In genomic region chr4:55535012-55535411, GRCm38 (mm10) we compare ENCODE assay signal across 24 mouse cellular contexts. TPM values are rescaled to one million over a fixed set of nuclear protein-coding genes. Genes with fewer than 3 reads are reported as not detected.
DNase-seq lines count a peak whose midpoint lies in the region; ATAC-seq and TF ChIP-seq lines count a peak whose summit lies in the region.
"Had no signal": no experiment of that assay in that cellular context is flagged by ENCODE, and none has a peak within 500 bp of the region (broad histone marks: within the 10 kb centered on the region; RNA-seq: fewer than 3 reads in every experiment).

No protein-coding gene starts in this region.

- peak overlapping the region; percentile 41 for H3K27ac ChIP-seq in embryonic facial prominence, embryonic 15.5 days (replicated peaks)
- no peak overlapping the region for H3K27ac ChIP-seq in embryonic facial prominence, embryonic 10.5 days (replicated peaks)
- H3K27ac ChIP-seq in midbrain, embryonic 11.5 days (ENCODE audit: low read depth, low read length): no peak overlapping the region
- H3K27ac ChIP-seq in midbrain, embryonic 14.5 days (replicated peaks; ENCODE audit: low read depth, low read length): no peak overlapping the region
- H3K27ac ChIP-seq: embryonic facial prominence, embryonic 13.5 days; forebrain, embryonic 13.5 days; forebrain, embryonic 15.5 days had no signal

- TF ChIP-seq POLR2A in myocyte (IDR thresholded peaks at IDR 0.05; ENCODE audit: insufficient read length, low read depth): no peak

- H3ac ChIP-seq in myocyte (ENCODE audit: control insufficient read depth, insufficient read length): no peak overlapping the region

- H3K4me2 ChIP-seq in embryonic facial prominence, embryonic 15.5 days (replicated peaks): no peak overlapping the region
- H3K4me2 ChIP-seq in midbrain, embryonic 11.5 days: no peak overlapping the region
- H3K4me2 ChIP-seq in midbrain, embryonic 14.5 days (ENCODE audit: low read length): no peak overlapping the region
- H3K4me2 ChIP-seq in myocyte (ENCODE audit: low read depth): peak overlapping the region; percentile 88
- H3K4me2 ChIP-seq: embryonic facial prominence, embryonic 13.5 days; forebrain, embryonic 13.5 days; forebrain, embryonic 15.5 days had no signal

- H3K36me3 ChIP-seq in embryonic facial prominence, embryonic 15.5 days: no peaks in the 10 kb centered on the region
- H3K36me3 ChIP-seq in embryonic facial prominence, embryonic 10.5 days (replicated peaks): no peaks in the 10 kb centered on the region
- H3K36me3 ChIP-seq in midbrain, embryonic 11.5 days (ENCODE audit: control insufficient read depth, insufficient read depth, low read length): no peaks in the 10 kb centered on the region
- no peaks in the 10 kb centered on the region for H3K36me3 ChIP-seq in midbrain, embryonic 14.5 days (ENCODE audit: control insufficient read depth, insufficient read depth, low read length)
- peaks cover under 1% of the 10 kb centered on the region for H3K36me3 ChIP-seq in myocyte (ENCODE audit: control insufficient read depth, insufficient read depth)
- H3K36me3 ChIP-seq: forebrain, embryonic 15.5 days; G1E had no signal

- H3K4me3 ChIP-seq in embryonic facial prominence, embryonic 15.5 days (replicated peaks): no peak overlapping the region
- no peak overlapping the region for H3K4me3 ChIP-seq in embryonic facial prominence, embryonic 10.5 days
- no peak overlapping the region for H3K4me3 ChIP-seq in midbrain, embryonic 11.5 days (ENCODE audit: low read depth, low read length)
- no peak overlapping the region for H3K4me3 ChIP-seq in midbrain, embryonic 14.5 days (replicated peaks; ENCODE audit: low read depth, low read length)
- no peak overlapping the region for H3K4me3 ChIP-seq in myocyte
- H3K4me3 ChIP-seq: embryonic facial prominence, embryonic 13.5 days; forebrain, embryonic 13.5 days; forebrain, embryonic 15.5 days had no signal

- ATAC-seq in embryonic facial prominence, embryonic 15.5 days (ENCODE audit: insufficient number of reproducible peaks, low FRiP score, low TSS enrichment, low read depth): no peak
- ATAC-seq in midbrain, embryonic 11.5 days (ENCODE audit: low FRiP score): no peak
- ATAC-seq in midbrain, embryonic 14.5 days (ENCODE audit: low FRiP score, low TSS enrichment): no peak
- ATAC-seq: activated CD4-positive, CD25-positive, alpha-beta regulatory T cell, adult 4 months; CD4-positive, CD25-positive, alpha-beta regulatory T cell, adult 4 months; forebrain, embryonic 13.5 days; forebrain, embryonic 15.5 days; Patski had no signal

- peaks cover 19% of the 10 kb centered on the region for H3K4me1 ChIP-seq in embryonic facial prominence, embryonic 15.5 days
- H3K4me1 ChIP-seq in embryonic facial prominence, embryonic 10.5 days: peaks cover 34% of the 10 kb centered on the region
- H3K4me1 ChIP-seq in midbrain, embryonic 11.5 days (ENCODE audit: control insufficient read depth, insufficient read depth, low read length): peaks cover 17% of the 10 kb centered on the region
- peaks cover 25% of the 10 kb centered on the region for H3K4me1 ChIP-seq in midbrain, embryonic 14.5 days (ENCODE audit: control insufficient read depth, insufficient read depth, low read length)

- DNase-seq in embryonic facial prominence, embryonic 10.5 days (ENCODE audit: low spot score): no peak
- peak; percentile 89 for DNase-seq in heart, adult 11 months
- DNase-seq in heart, postnatal 4 days: no peak
- DNase-seq in midbrain, embryonic 11.5 days (ENCODE audit: low spot score, missing footprints): peak; percentile 75
- DNase-seq in midbrain, embryonic 14.5 days: no peak
- DNase-seq: adrenal gland, adult 8-10 months; adrenal gland, postnatal 14 days; adrenal gland, postnatal 36 days; B cell, adult 2 months; cerebellum, adult 11-12 months; cerebellum, adult 2 months; cerebellum, adult 9-10 months; cerebellum, postnatal 10 days; cerebellum, postnatal 25 days had no signal

- no peaks in the 10 kb centered on the region for H3K9me3 ChIP-seq in embryonic facial prominence, embryonic 15.5 days (replicated peaks)
- H3K9me3 ChIP-seq in embryonic facial prominence, embryonic 10.5 days: no peaks in the 10 kb centered on the region
- no peaks in the 10 kb centered on the region for H3K9me3 ChIP-seq in midbrain, embryonic 11.5 days (ENCODE audit: control insufficient read depth, low read length)
- H3K9me3 ChIP-seq in midbrain, embryonic 14.5 days (ENCODE audit: control insufficient read depth, low read length): no peaks in the 10 kb centered on the region
- H3K9me3 ChIP-seq: embryonic facial prominence, embryonic 13.5 days; forebrain, embryonic 13.5 days; forebrain, embryonic 15.5 days had no signal

- H3K27me3 ChIP-seq in embryonic facial prominence, embryonic 15.5 days: no peaks in the 10 kb centered on the region
- peaks cover 64% of the 10 kb centered on the region for H3K27me3 ChIP-seq in embryonic facial prominence, embryonic 10.5 days (replicated peaks; ENCODE audit: low read depth, poor library complexity, severe bottlenecking)
- peaks cover 35% of the 10 kb centered on the region for H3K27me3 ChIP-seq in midbrain, embryonic 11.5 days (ENCODE audit: control insufficient read depth, insufficient read depth, low read length)
- H3K27me3 ChIP-seq in midbrain, embryonic 14.5 days (ENCODE audit: control insufficient read depth, insufficient read depth, low read length): peaks cover 33% of the 10 kb centered on the region
- H3K27me3 ChIP-seq in myocyte (ENCODE audit: control insufficient read depth, insufficient read depth, insufficient read length): no peaks in the 10 kb centered on the region
- H3K27me3 ChIP-seq: CH12.LX, Patski had no signal

- peaks cover 19% of the 10 kb centered on the region for H3K79me2 ChIP-seq in myocyte (ENCODE audit: control insufficient read depth, insufficient read depth)

- no peak overlapping the region for H3K9ac ChIP-seq in embryonic facial prominence, embryonic 15.5 days
- no peak overlapping the region for H3K9ac ChIP-seq in midbrain, embryonic 11.5 days (ENCODE audit: low read length)
- no peak overlapping the region for H3K9ac ChIP-seq in midbrain, embryonic 14.5 days (replicated peaks; ENCODE audit: low read length)
- H3K9ac ChIP-seq: embryonic facial prominence, embryonic 13.5 days; forebrain, embryonic 13.5 days; forebrain, embryonic 15.5 days had no signal

TF ChIP-seq in myocyte, 11 proteins besides CTCF, POLR2A, EP300 and RAD21:
- no peak for TF ChIP-seq REST (IDR thresholded peaks at IDR 0.05; ENCODE audit: insufficient read depth, insufficient read length)
- no peak for TF ChIP-seq TCF12 (IDR thresholded peaks at IDR 0.05; ENCODE audit: insufficient read depth, poor library complexity, severe bottlenecking)
- TF ChIP-seq MAX (IDR thresholded peaks at IDR 0.05; ENCODE audit: low read depth): no peak
- TF ChIP-seq MYOD1 (IDR thresholded peaks at IDR 0.05; ENCODE audit: control insufficient read depth in 1 of 3, insufficient read length in 2 of 3, low read depth in 2 of 3): peak in 1 of 3 experiments; percentile 32
- no peak for TF ChIP-seq TCF3 (IDR thresholded peaks at IDR 0.05; ENCODE audit: insufficient read length, low read depth)
- TF ChIP-seq SRF (IDR thresholded peaks at IDR 0.05; ENCODE audit: control insufficient read depth, insufficient read length, low read depth): no peak
- TF ChIP-seq POLR2AphosphoS2 (IDR thresholded peaks at IDR 0.05; ENCODE audit: insufficient read length, low read depth): peak; percentile 55
- no peak for TF ChIP-seq USF1 (IDR thresholded peaks at IDR 0.05; ENCODE audit: low read depth)
- peak in 1 of 3 experiments; percentile 43 for TF ChIP-seq MYOG (IDR thresholded peaks at IDR 0.05; ENCODE audit: control insufficient read depth in 1 of 3, insufficient read depth in 1 of 3, insufficient read length in 2 of 3, low read depth in 2 of 3)
- TF ChIP-seq E2F4 (IDR thresholded peaks at IDR 0.05; ENCODE audit: insufficient read depth): no peak
- no peak for TF ChIP-seq CEBPB (IDR thresholded peaks at IDR 0.05; ENCODE audit: insufficient read depth, poor library complexity, severe bottlenecking)
TF ChIP-seq in myocyte: peak in this region for 3.

RNA-seq across cellular contexts. Expression of gene Klf4, which starts 2.7 kb away (rescaled TPM):
- polyA plus RNA-seq in embryonic facial prominence, embryonic 15.5 days (2015; fragmentation: Nextera tagmentation; extraction: Ambion mirVana): 43.0 and 45.2 TPM in 2 replicates
- polyA plus RNA-seq in embryonic facial prominence, embryonic 10.5 days (2016; fragmentation: Nextera tagmentation; extraction: Ambion mirVana): 0.67 and 1.5 TPM in 2 replicates
- 10 to 100 TPM; 44.3 to 44.9 TPM for total RNA-seq in heart, postnatal 4 days (2021)
- 1.7 and 1.9 TPM in 2 replicates for polyA plus RNA-seq in midbrain, embryonic 11.5 days (2014; fragmentation: Nextera tagmentation; extraction: Ambion mirVana)
- polyA plus RNA-seq in midbrain, embryonic 14.5 days (2014; fragmentation: Nextera tagmentation; extraction: Ambion mirVana): 1.4 and 2.2 TPM in 2 replicates
- 84.3 TPM for polyA plus RNA-seq in myocyte (2012; fragmentation: generic; extraction: Trizol)
- total RNA-seq: G1E had no signal

Comparison
In these comparisons a context has a peak if more than half of its experiments do, and no peak if none do; other contexts are left out.
1. DNase-seq: peak in heart, adult 11 months (single experiment) and midbrain, embryonic 11.5 days (single experiment); none in embryonic facial prominence, embryonic 10.5 days (single experiment), heart, postnatal 4 days (single experiment) and midbrain, embryonic 14.5 days (single experiment).
2. RNA of gene Klf4, which starts 2.7 kb away (polyA plus RNA-seq): 84.3 TPM in myocyte (single experiment) and 43.0 to 45.2 TPM in embryonic facial prominence, embryonic 15.5 days; 1.4 to 2.2 TPM in midbrain, embryonic 14.5 days, 1.7 to 1.9 TPM in midbrain, embryonic 11.5 days and 0.67 to 1.5 TPM in embryonic facial prominence, embryonic 10.5 days; every median in the first group is over 10 times any median in the second.